Mouse (Mus musculus): ENCODE data around the gene Krtap4-13. TPM values are rescaled to one million over a fixed set of nuclear protein-coding genes. Genes with fewer than 3 reads are reported as not detected.
"Not testable (repeated sequence)": the region's sequence is repeated elsewhere in the genome, so short reads cannot be mapped to it uniquely, and the experiment has no call there.

The Krtap4-13 gene
- polyA plus RNA-seq, 1 experiment from 2014 or later = not detected

- ATAC-seq (ENCODE audit: low read depth); H3K27me3 ChIP-seq (replicated peaks; ENCODE audit: control insufficient read depth, insufficient read depth, low read length); H3K36me3 ChIP-seq (ENCODE audit: control insufficient read depth, insufficient read depth, low read length); DNase-seq (ENCODE audit: low spot score); H3K4me1 ChIP-seq (ENCODE audit: control insufficient read depth, insufficient read depth, low read length); H3K27ac ChIP-seq (replicated peaks; ENCODE audit: low read depth, low read length); H3K9me3 ChIP-seq (ENCODE audit: control insufficient read depth, low read length); H3K4me2 ChIP-seq (ENCODE audit: low read depth, low read length); H3K9ac ChIP-seq (ENCODE audit: low read depth, low read length); H3K4me3 ChIP-seq (ENCODE audit: low read depth, low read length): not testable (repeated sequence)
- WGBS = no CpG with 5 or more reads among the region's 1 CpGs
Observed at GRCm38 (mm10) chr11:99804346-99804745, 5.3 kb downstream of the Krtap4-13 start, which contains the start of gene Gm11554. Gm11554 (minus strand) TSS chr11:99804446.

DNA sequence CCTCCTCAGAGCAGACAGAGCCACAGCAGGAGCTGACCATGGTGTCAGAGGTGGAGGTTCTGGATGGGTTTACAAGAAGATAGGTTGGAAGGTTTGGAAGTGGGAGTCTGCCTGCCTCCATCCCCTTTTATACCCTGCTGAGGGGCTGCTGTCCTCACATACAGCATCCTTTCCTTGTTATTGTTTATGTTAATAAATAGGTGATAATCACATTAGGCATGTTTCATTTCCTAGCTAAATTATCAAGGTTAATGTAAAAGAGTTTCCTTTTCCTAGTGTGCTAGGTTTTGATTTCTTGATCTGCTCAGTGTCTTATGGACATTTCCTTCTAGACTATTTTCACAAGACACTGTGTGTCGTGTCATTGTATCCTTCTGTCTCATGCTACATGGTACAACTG, 10.9 kb downstream of the Krtap4-13 start, which contains the start of gene Gm11569:
Gene Gm11569, minus strand, starts transcription at position 101 of the 400 bp plus-strand sequence.
- H3K4me3 ChIP-seq (ENCODE audit: low read depth, low read length); H3K36me3 ChIP-seq (ENCODE audit: control insufficient read depth, insufficient read depth, low read length); H3K4me1 ChIP-seq (ENCODE audit: control insufficient read depth, insufficient read depth, low read length); ATAC-seq (ENCODE audit: low read depth); H3K4me2 ChIP-seq (ENCODE audit: low read depth, low read length); DNase-seq (ENCODE audit: low spot score); H3K9ac ChIP-seq (ENCODE audit: low read depth, low read length); H3K27ac ChIP-seq (replicated peaks; ENCODE audit: low read depth, low read length); H3K9me3 ChIP-seq (ENCODE audit: control insufficient read depth, low read length); H3K27me3 ChIP-seq (replicated peaks; ENCODE audit: control insufficient read depth, insufficient read depth, low read length): not testable (repeated sequence)
- WGBS = no CpG with 5 or more reads among the region's 1 CpGs

DNA sequence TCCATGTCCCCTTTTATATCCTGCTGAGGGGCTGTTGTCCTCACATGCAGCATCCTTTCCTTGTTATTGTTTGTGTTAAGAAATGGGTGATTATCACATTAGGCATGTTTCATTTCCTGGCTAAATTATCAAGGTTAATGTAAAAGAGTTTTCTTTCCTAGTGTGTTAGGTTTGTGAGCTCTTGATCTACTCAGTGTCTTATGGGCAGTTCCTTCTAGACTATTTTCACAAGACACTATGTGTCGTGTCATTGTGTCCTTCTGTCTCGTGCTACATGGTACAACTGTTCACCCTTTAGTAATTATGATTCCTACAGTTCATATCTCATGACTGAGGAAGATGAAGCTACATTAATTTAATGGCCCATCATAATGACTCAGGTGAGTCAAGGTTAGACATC, 16.3 kb downstream of the Krtap4-13 start, which contains the start of gene Gm11596:
Gene Gm11596, minus strand, starts transcription at position 101 of the 400 bp plus-strand sequence.
- Histone ChIP-seq H3K4me1 (ENCODE audit: control insufficient read depth, insufficient read depth, low read length) (no peaks in the 10 kb centered on the region), H3K4me2 (ENCODE audit: low read depth, low read length) (no peak within 1 kb of the TSS), H3K9ac (ENCODE audit: low read depth, low read length) (no peak within 1 kb of the TSS), H3K36me3 (ENCODE audit: control insufficient read depth, insufficient read depth, low read length) (no peaks in the 10 kb centered on the region), H3K27me3 (replicated peaks; ENCODE audit: control insufficient read depth, insufficient read depth, low read length) (no peaks in the 10 kb centered on the region), H3K4me3 (ENCODE audit: low read depth, low read length) (no peak within 1 kb of the TSS), H3K27ac (replicated peaks; ENCODE audit: low read depth, low read length) (no peak within 1 kb of the TSS), H3K9me3 (ENCODE audit: control insufficient read depth, low read length) (no peaks in the 10 kb centered on the region)
- ATAC-seq (ENCODE audit: low read depth) = no peak
- DNase-seq (ENCODE audit: low spot score) = no peak
- 81% methylated on average over 2 of the region's 2 CpGs for WGBS

DNA sequence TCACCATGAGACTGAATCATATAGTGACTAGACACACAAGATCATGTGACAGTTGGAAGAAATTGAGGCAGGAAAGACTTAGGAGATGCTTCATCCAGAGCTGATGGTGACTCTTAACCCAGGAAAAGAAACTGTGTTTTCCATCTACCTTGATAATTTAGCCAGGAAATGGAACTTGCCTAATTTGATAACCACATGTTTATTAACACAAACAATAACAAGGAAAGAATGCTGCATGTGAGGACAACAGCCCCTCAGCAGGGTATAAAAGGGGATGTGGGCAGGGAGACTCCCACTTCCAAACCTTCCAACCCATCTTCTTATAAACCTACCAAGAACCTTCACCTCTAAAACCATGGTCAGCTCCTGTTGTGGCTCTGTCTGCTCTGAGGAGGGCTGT, 24.8 kb downstream of the Krtap4-13 start, which contains the start of gene Krtap4-9:
Gene Krtap4-9, plus strand, starts transcription at position 301 of the 400 bp plus-strand sequence.
- not testable (repeated sequence) for H3K27me3 ChIP-seq (replicated peaks; ENCODE audit: control insufficient read depth, insufficient read depth, low read length); H3K4me2 ChIP-seq (ENCODE audit: low read depth, low read length); H3K4me3 ChIP-seq (ENCODE audit: low read depth, low read length); DNase-seq (ENCODE audit: low spot score); H3K9me3 ChIP-seq (ENCODE audit: control insufficient read depth, low read length); H3K9ac ChIP-seq (ENCODE audit: low read depth, low read length); H3K27ac ChIP-seq (replicated peaks; ENCODE audit: low read depth, low read length); ATAC-seq (ENCODE audit: low read depth); H3K4me1 ChIP-seq (ENCODE audit: control insufficient read depth, insufficient read depth, low read length); H3K36me3 ChIP-seq (ENCODE audit: control insufficient read depth, insufficient read depth, low read length)

DNA sequence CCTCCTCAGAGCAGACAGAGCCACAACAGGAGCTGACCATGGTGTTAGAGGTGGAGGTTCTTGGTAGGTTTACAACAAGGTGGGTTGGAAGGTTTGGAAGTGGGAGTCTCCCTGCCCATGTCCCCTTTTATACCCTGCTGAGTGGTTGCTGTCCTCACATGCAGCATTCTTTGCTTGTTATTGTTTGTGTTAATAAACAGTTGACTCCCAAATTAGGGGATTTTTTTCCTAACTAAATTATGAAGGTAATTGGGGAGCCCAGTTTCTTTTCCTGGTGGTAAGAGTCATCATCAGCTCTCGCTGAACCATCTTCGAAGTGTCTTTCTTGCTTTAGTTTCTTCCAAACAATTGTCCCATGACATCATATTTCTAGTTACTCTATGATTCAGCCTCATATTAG, 29.1 kb downstream of the Krtap4-13 start, which contains the start of gene Krtap4-8:
Gene Krtap4-8, minus strand, starts transcription at position 101 of the 400 bp plus-strand sequence.
- H3K9ac ChIP-seq (ENCODE audit: low read depth, low read length) = no peak within 1 kb of the TSS
- H3K27ac ChIP-seq (replicated peaks; ENCODE audit: low read depth, low read length) = no peak within 1 kb of the TSS
- no peaks in the 10 kb centered on the region for H3K36me3 ChIP-seq (ENCODE audit: control insufficient read depth, insufficient read depth, low read length)
- no peak within 1 kb of the TSS for H3K4me3 ChIP-seq (ENCODE audit: low read depth, low read length)
- H3K4me1 ChIP-seq (ENCODE audit: control insufficient read depth, insufficient read depth, low read length) = no peaks in the 10 kb centered on the region
- H3K4me2 ChIP-seq (ENCODE audit: low read depth, low read length) = no peak within 1 kb of the TSS
- 91% methylated on average over 2 of the region's 2 CpGs for WGBS
- H3K9me3 ChIP-seq (ENCODE audit: control insufficient read depth, low read length) = no peaks in the 10 kb centered on the region
- H3K27me3 ChIP-seq (replicated peaks; ENCODE audit: control insufficient read depth, insufficient read depth, low read length) = no peaks in the 10 kb centered on the region
- DNase-seq (ENCODE audit: low spot score) (no peak), ATAC-seq (ENCODE audit: low read depth) (no peak)

GRCm38 (mm10) chr11:99778401-99778800, 31.3 kb downstream of the Krtap4-13 start:
- DNase-seq (ENCODE audit: low spot score) (no peak), ATAC-seq (ENCODE audit: low read depth) (no peak)
- no peak overlapping the region for H3K27ac ChIP-seq (replicated peaks; ENCODE audit: low read depth, low read length)
- H3K4me1 ChIP-seq (ENCODE audit: control insufficient read depth, insufficient read depth, low read length) = no peaks in the 10 kb centered on the region
- H3K36me3 ChIP-seq (ENCODE audit: control insufficient read depth, insufficient read depth, low read length) = no peaks in the 10 kb centered on the region
- H3K9ac ChIP-seq (ENCODE audit: low read depth, low read length) = no peak overlapping the region
- H3K27me3 ChIP-seq (replicated peaks; ENCODE audit: control insufficient read depth, insufficient read depth, low read length) = no peaks in the 10 kb centered on the region
- no peak overlapping the region for H3K4me2 ChIP-seq (ENCODE audit: low read depth, low read length)
- no peak overlapping the region for H3K4me3 ChIP-seq (ENCODE audit: low read depth, low read length)
- WGBS = 54% methylated on average over 7 of the region's 7 CpGs
- no peaks in the 10 kb centered on the region for H3K9me3 ChIP-seq (ENCODE audit: control insufficient read depth, low read length)

DNA sequence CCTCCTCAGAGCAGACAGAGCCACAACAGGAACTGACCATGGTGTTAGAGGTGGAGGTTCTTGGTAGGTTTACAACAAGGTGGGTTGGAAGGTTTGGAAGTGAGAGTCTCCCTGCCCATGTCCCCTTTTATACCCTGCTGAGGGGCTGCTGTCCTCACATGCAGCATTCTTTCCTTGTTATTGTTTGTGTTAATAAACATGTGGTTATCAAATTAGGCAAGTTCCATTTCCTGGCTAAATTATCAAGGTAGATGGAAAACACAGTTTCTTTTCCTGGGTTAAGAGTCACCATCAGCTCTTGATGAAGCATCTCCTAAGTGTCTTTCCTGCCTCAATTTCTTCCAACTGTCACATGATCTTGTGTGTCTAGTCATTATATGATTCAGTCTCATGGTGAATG, 36.9 kb downstream of the Krtap4-13 start, which contains the start of gene Gm11595:
Gene Gm11595, minus strand, starts transcription at position 101 of the 400 bp plus-strand sequence.
- not testable (repeated sequence) for H3K27ac ChIP-seq (replicated peaks; ENCODE audit: low read depth, low read length); ATAC-seq (ENCODE audit: low read depth); H3K4me1 ChIP-seq (ENCODE audit: control insufficient read depth, insufficient read depth, low read length); DNase-seq (ENCODE audit: low spot score); H3K9me3 ChIP-seq (ENCODE audit: control insufficient read depth, low read length); H3K27me3 ChIP-seq (replicated peaks; ENCODE audit: control insufficient read depth, insufficient read depth, low read length); H3K4me3 ChIP-seq (ENCODE audit: low read depth, low read length); H3K4me2 ChIP-seq (ENCODE audit: low read depth, low read length); H3K9ac ChIP-seq (ENCODE audit: low read depth, low read length); H3K36me3 ChIP-seq (ENCODE audit: control insufficient read depth, insufficient read depth, low read length)

GRCm38 (mm10) chr11:99768410-99768809, 41.3 kb downstream of the Krtap4-13 start:
- H3K4me2 ChIP-seq (ENCODE audit: low read depth, low read length) = no peak overlapping the region
- no peak for DNase-seq (ENCODE audit: low spot score)
- no peaks in the 10 kb centered on the region for H3K27me3 ChIP-seq (replicated peaks; ENCODE audit: control insufficient read depth, insufficient read depth, low read length)
- no peak overlapping the region for H3K27ac ChIP-seq (replicated peaks; ENCODE audit: low read depth, low read length)
- H3K9ac ChIP-seq (ENCODE audit: low read depth, low read length) = no peak overlapping the region
- WGBS = 60% methylated on average over 2 of the region's 2 CpGs
- no peaks in the 10 kb centered on the region for H3K36me3 ChIP-seq (ENCODE audit: control insufficient read depth, insufficient read depth, low read length)
- H3K4me1 ChIP-seq (ENCODE audit: control insufficient read depth, insufficient read depth, low read length) = no peaks in the 10 kb centered on the region
- H3K9me3 ChIP-seq (ENCODE audit: control insufficient read depth, low read length) = no peaks in the 10 kb centered on the region
- ATAC-seq (ENCODE audit: low read depth) = no peak
- no peak overlapping the region for H3K4me3 ChIP-seq (ENCODE audit: low read depth, low read length)

Data from embryonic facial prominence, embryonic 14.5 days (tissue).